Mouse (Mus musculus) lung, adult 2 months (tissue): Measurements from ENCODE around the gene Llcfc1.

ENCODE experiments used
- CTCF ChIP-seq: fragments of 200-500 bp; IDR thresholded peaks from 2 replicates; pipeline ENCODE4 v1.5.1; 2011; ENCODE audit warnings: mild to moderate bottlenecking, low read length, control low read depth; ENCODE audit not compliant: insufficient read depth
- POLR2A ChIP-seq: fragments of 200-500 bp; IDR thresholded peaks from 2 replicates; pipeline ENCODE4 v1.6.1; 2011; ENCODE audit warnings: low read depth, mild to moderate bottlenecking, control low read depth, low read length, borderline replicate concordance; ENCODE audit errors: extremely low read depth

GRCm38 (mm10) chr6:41654648-41655047, 29.6 kb upstream of the Llcfc1 start:
- TF ChIP-seq POLR2A (no peak), CTCF (no peak)
